Mouse (Mus musculus): Measurements from ENCODE around the gene AI987944. TPM values are rescaled to one million over a fixed set of nuclear protein-coding genes. Genes with fewer than 3 reads are reported as not detected.

The AI987944 gene
- polyA plus RNA-seq (2014; fragmentation: Illumina TruSeq; extraction: RNeasy Lipid Tissue Mini Kit (QIAGEN cat#74804); ENCODE audit: low read depth, low replicate concordance): 182 TPM

GRCm38 (mm10) chr7:41393048-41393971 is at the start of gene AI987944:
TSS of gene AI987944 (minus strand) at chr7:41393379.

Other genes with a start within 250 kb of the AI987944 start
- gene Gm5592, start 239.5 kb downstream of the AI987944 start, polyA plus RNA-seq (2014; fragmentation: Illumina TruSeq; extraction: RNeasy Lipid Tissue Mini Kit (QIAGEN cat#74804); ENCODE audit: low read depth, low replicate concordance): 1.6 TPM
- 0.52 TPM for gene Vmn2r57, start 55.3 kb upstream of the AI987944 start, polyA plus RNA-seq (2014; fragmentation: Illumina TruSeq; extraction: RNeasy Lipid Tissue Mini Kit (QIAGEN cat#74804); ENCODE audit: low read depth, low replicate concordance)
- 0.29 TPM for gene Gm20449, start 106.0 kb upstream of the AI987944 start, polyA plus RNA-seq (2014; fragmentation: Illumina TruSeq; extraction: RNeasy Lipid Tissue Mini Kit (QIAGEN cat#74804); ENCODE audit: low read depth, low replicate concordance)
- 3.7 TPM for gene AW146154, start 106.5 kb upstream of the AI987944 start, polyA plus RNA-seq (2014; fragmentation: Illumina TruSeq; extraction: RNeasy Lipid Tissue Mini Kit (QIAGEN cat#74804); ENCODE audit: low read depth, low replicate concordance)
- gene Gm6871, start 180.3 kb upstream of the AI987944 start, polyA plus RNA-seq (2014; fragmentation: Illumina TruSeq; extraction: RNeasy Lipid Tissue Mini Kit (QIAGEN cat#74804); ENCODE audit: low read depth, low replicate concordance): 9.9 TPM
- 24.5 TPM for gene 2610021A01Rik, start 205.9 kb upstream of the AI987944 start, polyA plus RNA-seq (2014; fragmentation: Illumina TruSeq; extraction: RNeasy Lipid Tissue Mini Kit (QIAGEN cat#74804); ENCODE audit: low read depth, low replicate concordance)
- gene Zfp788, start 239.8 kb upstream of the AI987944 start, polyA plus RNA-seq (2014; fragmentation: Illumina TruSeq; extraction: RNeasy Lipid Tissue Mini Kit (QIAGEN cat#74804); ENCODE audit: low read depth, low replicate concordance): 32.3 TPM